Mouse (Mus musculus) cerebellum, postnatal 10 days (tissue): ENCODE results near the gene Bcar1.

Experiments
- DNase-seq, 2 experiments: peaks; one replicate each; pipeline ENCODE4 v3.0.0; 2021; ENCODE audit warnings: mixed read lengths in 2 of 2

Gene Bcar1

GRCm38 (mm10) chr8:111743792-111744696, at the start of gene Bcar1:
Gene Bcar1, minus strand, starts transcription at chr8:111743809.
- peak; percentile 97 for DNase-seq

GRCm38 (mm10) chr8:111789639-111790038, 46.0 kb upstream of the Bcar1 start:
- DNase-seq = no peak

GRCm38 (mm10) chr8:111789200-111789599, 45.6 kb upstream of the Bcar1 start:
- no peak for DNase-seq

- no peak for DNase-seq
Observed at GRCm38 (mm10) chr8:111788497-111788896, 44.9 kb upstream of the Bcar1 start.

- no peak for DNase-seq
Observed at GRCm38 (mm10) chr8:111788085-111788484, 44.5 kb upstream of the Bcar1 start.

GRCm38 (mm10) chr8:111787683-111788082, 44.1 kb upstream of the Bcar1 start:
- DNase-seq = peak; percentile 44 to 53

- peak; percentile 34 to 43 for DNase-seq
Observed at GRCm38 (mm10) chr8:111786701-111787588, 43.3 kb upstream of the Bcar1 start.

- no peak for DNase-seq
Observed at GRCm38 (mm10) chr8:111786116-111786515, 42.5 kb upstream of the Bcar1 start.

GRCm38 (mm10) chr8:111782671-111783394, 39.2 kb upstream of the Bcar1 start:
- DNase-seq = peak; percentile 61 to 66

- no peak for DNase-seq
Observed at GRCm38 (mm10) chr8:111782161-111782560, 38.6 kb upstream of the Bcar1 start.

GRCm38 (mm10) chr8:111780697-111781424, 37.3 kb upstream of the Bcar1 start:
- DNase-seq = no peak

- no peak for DNase-seq
Observed at GRCm38 (mm10) chr8:111779690-111780089, 36.1 kb upstream of the Bcar1 start.

GRCm38 (mm10) chr8:111778801-111779200, 35.2 kb upstream of the Bcar1 start:
- peak in 1 of 2 experiments; percentile 34 for DNase-seq

GRCm38 (mm10) chr8:111776492-111776891, 32.9 kb upstream of the Bcar1 start:
- no peak for DNase-seq

- no peak for DNase-seq
Observed at GRCm38 (mm10) chr8:111775766-111776165, 32.2 kb upstream of the Bcar1 start.

- no peak for DNase-seq
Observed at GRCm38 (mm10) chr8:111773476-111773875, 29.9 kb upstream of the Bcar1 start.

GRCm38 (mm10) chr8:111773057-111773456, 29.4 kb upstream of the Bcar1 start:
- DNase-seq = no peak

GRCm38 (mm10) chr8:111772083-111772482, 28.5 kb upstream of the Bcar1 start:
- peak in 1 of 2 experiments; percentile 59 for DNase-seq

- no peak for DNase-seq
Observed at GRCm38 (mm10) chr8:111771625-111772020, 28.0 kb upstream of the Bcar1 start.

- DNase-seq = peak; percentile 65 to 73
Observed at GRCm38 (mm10) chr8:111770958-111771624, 27.5 kb upstream of the Bcar1 start.

GRCm38 (mm10) chr8:111769764-111770428, 26.3 kb upstream of the Bcar1 start:
- peak in 1 of 2 experiments; percentile 54 for DNase-seq
